Mouse (Mus musculus) cerebellum, adult 9-11 months (tissue): ENCODE measurements at regions not wholly inside any gene's neighbourhood (a gene's known extent, or its start where the extent isn't known, plus 50 kb on each side); places are given as distances from the start of the nearest gene placed in this dataset.

Experiments used
- DNase-seq: peaks from one replicate; pipeline ENCODE4 v3.0.0; 2022

- DNase-seq = no peak
Observed at GRCm38 (mm10) chr7:129922291-129922690, 330.6 kb downstream of the Wdr11 start.

- no peak for DNase-seq
Observed at GRCm38 (mm10) chr7:129936731-129937130, 345.1 kb downstream of the Wdr11 start.

- DNase-seq = no peak
Observed at GRCm38 (mm10) chr7:129937715-129938114, 346.1 kb downstream of the Wdr11 start.

GRCm38 (mm10) chr7:129938141-129938540 lies 346.5 kb downstream of the Wdr11 start:
- DNase-seq = no peak

GRCm38 (mm10) chr7:129939266-129939665 lies 347.6 kb downstream of the Wdr11 start:
- DNase-seq = no peak

- no peak for DNase-seq
Observed at GRCm38 (mm10) chr7:129941311-129942029, 349.8 kb downstream of the Wdr11 start.

GRCm38 (mm10) chr7:129948613-129949110 lies 357.0 kb downstream of the Wdr11 start:
- DNase-seq = no peak

- DNase-seq = no peak
Observed at GRCm38 (mm10) chr7:129950456-129950855, 358.8 kb downstream of the Wdr11 start.

GRCm38 (mm10) chr7:129958379-129958778 lies 366.7 kb downstream of the Wdr11 start:
- no peak for DNase-seq

- no peak for DNase-seq
Observed at GRCm38 (mm10) chr7:129962575-129962974, 370.9 kb downstream of the Wdr11 start.

- DNase-seq = no peak
Observed at GRCm38 (mm10) chr7:129964192-129964591, 372.5 kb downstream of the Wdr11 start.

- no peak for DNase-seq
Observed at GRCm38 (mm10) chr7:129965281-129966051, 373.8 kb downstream of the Wdr11 start.

- no peak for DNase-seq
Observed at GRCm38 (mm10) chr7:129966771-129967170, 375.1 kb downstream of the Wdr11 start.

GRCm38 (mm10) chr7:129970201-129970600 lies 378.5 kb downstream of the Wdr11 start:
- no peak for DNase-seq

GRCm38 (mm10) chr7:129974206-129974605 lies 382.5 kb downstream of the Wdr11 start:
- no peak for DNase-seq

GRCm38 (mm10) chr7:129974837-129975236 lies 383.2 kb downstream of the Wdr11 start:
- DNase-seq = no peak

- no peak for DNase-seq
Observed at GRCm38 (mm10) chr7:129975781-129976514, 384.3 kb downstream of the Wdr11 start.

GRCm38 (mm10) chr7:129978576-129978975 lies 386.9 kb downstream of the Wdr11 start:
- DNase-seq = no peak

GRCm38 (mm10) chr7:129979337-129979736 lies 387.7 kb downstream of the Wdr11 start:
- DNase-seq = no peak

- DNase-seq = no peak
Observed at GRCm38 (mm10) chr7:129980501-129980900, 388.8 kb downstream of the Wdr11 start.

- DNase-seq = no peak
Observed at GRCm38 (mm10) chr7:129982411-129982810, 390.7 kb downstream of the Wdr11 start.

- DNase-seq = no peak
Observed at GRCm38 (mm10) chr7:129983601-129984120, 392.0 kb downstream of the Wdr11 start.

- DNase-seq = no peak
Observed at GRCm38 (mm10) chr7:129984367-129984766, 392.7 kb downstream of the Wdr11 start.
